ENCODE assay signal across 21 mouse cellular contexts in the genomic region with DNA sequence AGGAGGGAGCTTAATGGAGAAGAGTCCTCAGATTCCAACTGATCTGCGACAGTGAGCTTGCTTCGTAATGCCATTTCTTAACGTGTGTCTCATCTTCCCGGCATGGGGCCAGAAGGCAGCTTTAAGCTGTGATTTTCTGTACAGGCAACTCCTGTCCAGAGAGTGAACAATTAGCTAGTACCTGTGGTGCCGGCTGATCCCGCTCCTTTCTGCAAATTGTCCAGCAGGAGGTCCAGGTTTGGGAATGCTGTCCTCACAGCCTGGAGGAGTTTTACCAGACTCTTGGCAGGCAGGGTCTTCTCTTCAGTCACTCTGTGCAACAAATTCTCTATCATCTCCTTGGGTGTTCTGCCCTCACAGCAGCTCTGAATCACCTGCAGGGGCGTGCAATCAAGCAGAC. TPM values are rescaled to one million over a fixed set of nuclear protein-coding genes. Genes with fewer than 3 reads are reported as not detected.
DNase-seq lines count a peak whose midpoint lies in the region; ATAC-seq and TF ChIP-seq lines count a peak whose summit lies in the region.
"Had no signal": no experiment of that assay in that cellular context is flagged by ENCODE, and none has a peak within 500 bp of the region (broad histone marks: within the 10 kb centered on the region; RNA-seq: fewer than 3 reads in every experiment).

No protein-coding gene starts in this region.

- no peak overlapping the region for H3K27ac ChIP-seq in cerebellum, adult 2 months (ENCODE audit: insufficient read depth, low read length)
- H3K27ac ChIP-seq in midbrain, embryonic 11.5 days (ENCODE audit: low read depth, low read length) = no peak overlapping the region
- no peak overlapping the region; the same call in 1 of the 2 replicates for H3K27ac ChIP-seq in midbrain, embryonic 14.5 days (replicated peaks; ENCODE audit: low read depth, low read length)
- H3K27ac ChIP-seq: embryonic facial prominence, embryonic 10.5 days; forebrain, embryonic 10.5 days; gastrocnemius, adult 2 months; heart, embryonic 13.5 days had no signal

- H3K9ac ChIP-seq in midbrain, embryonic 11.5 days (ENCODE audit: low read length) = no peak overlapping the region
- H3K9ac ChIP-seq in midbrain, embryonic 14.5 days (replicated peaks; ENCODE audit: low read length) = no peak overlapping the region
- H3K9ac ChIP-seq: heart, embryonic 13.5 days; hindbrain, embryonic 13.5 days had no signal

- no peak overlapping the region for H3K4me3 ChIP-seq in cerebellum, adult 2 months (replicated peaks; ENCODE audit: insufficient read depth, low read depth, low read length)
- no peak overlapping the region for H3K4me3 ChIP-seq in midbrain, embryonic 11.5 days (ENCODE audit: low read depth, low read length)
- H3K4me3 ChIP-seq in midbrain, embryonic 14.5 days (replicated peaks; ENCODE audit: low read depth, low read length) = no peak overlapping the region
- H3K4me3 ChIP-seq: embryonic facial prominence, embryonic 10.5 days; forebrain, embryonic 10.5 days; gastrocnemius, adult 2 months; heart, embryonic 13.5 days; hindbrain, embryonic 13.5 days had no signal

- no peak overlapping the region for H3K4me2 ChIP-seq in midbrain, embryonic 11.5 days
- H3K4me2 ChIP-seq in midbrain, embryonic 14.5 days (ENCODE audit: low read length) = no peak overlapping the region
- H3K4me2 ChIP-seq: heart, embryonic 13.5 days; hindbrain, embryonic 13.5 days had no signal

- no peak for TF ChIP-seq POLR2A in cerebellum, adult 2 months (IDR thresholded peaks at IDR 0.05; ENCODE audit: borderline replicate concordance, insufficient read depth, low read length)

- TF ChIP-seq CTCF in cerebellum, adult 2 months (IDR thresholded peaks at IDR 0.05; ENCODE audit: borderline replicate concordance, insufficient read depth, low read depth, low read length) = no peak

- no peak for ATAC-seq in midbrain, embryonic 11.5 days (ENCODE audit: low FRiP score)
- no peak for ATAC-seq in midbrain, embryonic 14.5 days (ENCODE audit: low FRiP score, low TSS enrichment)
- ATAC-seq: forebrain, embryonic 14.5 days; intestine, embryonic 16.5 days had no signal

- WGBS in cerebellum, adult 2 months = 54% methylated on average over 7 of the region's 7 CpGs
- WGBS in midbrain, embryonic 11.5 days = 83% methylated on average over 7 of the region's 7 CpGs
- WGBS in midbrain, embryonic 14.5 days = 77% methylated on average over 7 of the region's 7 CpGs

- peaks cover 27% of the 10 kb centered on the region for H3K4me1 ChIP-seq in cerebellum, adult 2 months (ENCODE audit: control insufficient read depth, insufficient read depth, low read length)
- H3K4me1 ChIP-seq in midbrain, embryonic 11.5 days (ENCODE audit: control insufficient read depth, insufficient read depth, low read length) = no peaks in the 10 kb centered on the region
- H3K4me1 ChIP-seq in midbrain, embryonic 14.5 days (ENCODE audit: control insufficient read depth, insufficient read depth, low read length) = peaks cover 5% of the 10 kb centered on the region
- H3K4me1 ChIP-seq: embryonic facial prominence, embryonic 10.5 days; heart, embryonic 13.5 days had no signal

- H3K27me3 ChIP-seq in cerebellum, adult 2 months (ENCODE audit: control insufficient read depth, insufficient read depth, low read length) = no peaks in the 10 kb centered on the region
- no peaks in the 10 kb centered on the region for H3K27me3 ChIP-seq in midbrain, embryonic 11.5 days (ENCODE audit: control insufficient read depth, insufficient read depth, low read length)
- no peaks in the 10 kb centered on the region for H3K27me3 ChIP-seq in midbrain, embryonic 14.5 days (ENCODE audit: control insufficient read depth, insufficient read depth, low read length)
- H3K27me3 ChIP-seq: CH12.LX; heart, embryonic 13.5 days; hindbrain, embryonic 13.5 days had no signal

- peak; percentile 44 to 48 for DNase-seq in cerebellum, postnatal 25 days
- DNase-seq in cerebellum, adult 2 months = no peak
- DNase-seq in midbrain, embryonic 11.5 days (ENCODE audit: low spot score, missing footprints) = peak; percentile 77
- no peak for DNase-seq in midbrain, embryonic 14.5 days
- DNase-seq in brain, adult 2 months (ENCODE audit: low read depth, low spot score) = peak; percentile 33
- DNase-seq in testis, postnatal 14 days (ENCODE audit: low spot score) = no peak
- DNase-seq: adrenal gland, adult 2 months; adrenal gland, postnatal 25 days; cerebellum, adult 11-12 months; cerebellum, postnatal 36 days; gastrocnemius, adult 2 months; gastrocnemius, postnatal 25 days; heart, postnatal 36 days had no signal

- H3K9me3 ChIP-seq in midbrain, embryonic 11.5 days (ENCODE audit: control insufficient read depth, low read length) = no peaks in the 10 kb centered on the region
- H3K9me3 ChIP-seq in midbrain, embryonic 14.5 days (ENCODE audit: control insufficient read depth, low read length) = no peaks in the 10 kb centered on the region
- H3K9me3 ChIP-seq: embryonic facial prominence, embryonic 10.5 days; forebrain, embryonic 10.5 days; heart, embryonic 13.5 days; hindbrain, embryonic 13.5 days had no signal

- H3K36me3 ChIP-seq in midbrain, embryonic 11.5 days (ENCODE audit: control insufficient read depth, insufficient read depth, low read length) = no peaks in the 10 kb centered on the region
- H3K36me3 ChIP-seq in midbrain, embryonic 14.5 days (ENCODE audit: control insufficient read depth, insufficient read depth, low read length) = peaks cover 24% of the 10 kb centered on the region

RNA-seq across cellular contexts. Expression of gene Epha8, which starts 44.4 kb away (rescaled TPM):
- polyA plus RNA-seq in cerebellum, adult 2 months (2012; rRNA removed) = 44.5 and 51.9 TPM in 2 replicates
- polyA plus RNA-seq in midbrain, embryonic 11.5 days (2014; fragmentation: Nextera tagmentation; extraction: Ambion mirVana) = 4.1 and 5.0 TPM in 2 replicates
- 18.5 and 20.5 TPM in 2 replicates for polyA plus RNA-seq in midbrain, embryonic 14.5 days (2014; fragmentation: Nextera tagmentation; extraction: Ambion mirVana)
- polyA plus RNA-seq: heart, postnatal 0 days had no signal

RNA-seq across cellular contexts. Expression of gene Zbtb40, which starts 47.6 kb away (rescaled TPM):
- 10.2 and 12.6 TPM in 2 replicates for polyA plus RNA-seq in cerebellum, adult 2 months (2012; rRNA removed)
- polyA plus RNA-seq in midbrain, embryonic 11.5 days (2014; fragmentation: Nextera tagmentation; extraction: Ambion mirVana) = 3.4 and 4.2 TPM in 2 replicates
- 3.4 and 4.3 TPM in 2 replicates for polyA plus RNA-seq in midbrain, embryonic 14.5 days (2014; fragmentation: Nextera tagmentation; extraction: Ambion mirVana)

Comparison
In these comparisons a context has a peak if more than half of its experiments do, and no peak if none do; other contexts are left out.
1. DNase-seq: peak in cerebellum, postnatal 25 days (2 of 2), midbrain, embryonic 11.5 days (single experiment) and brain, adult 2 months (single experiment); none in cerebellum, adult 2 months (0 of 2), midbrain, embryonic 14.5 days (single experiment) and testis, postnatal 14 days (single experiment).